Mouse (Mus musculus) erythroblast, embryonic 14.5 days (primary cell): ENCODE results near the gene Kif21a. TPM values are rescaled to one million over a fixed set of nuclear protein-coding genes. Genes with fewer than 3 reads are reported as not detected.

Experiments
- H3K27me3 ChIP-seq: 2 replicates; pipeline ENCODE4 v1.6.1; 2012; ENCODE audit warnings: inconsistent platforms; ENCODE audit not compliant: control insufficient read depth
- H3K36me3 ChIP-seq: 2 replicates; pipeline ENCODE4 v1.6.1; 2012; ENCODE audit warnings: mild to moderate bottlenecking, inconsistent platforms; ENCODE audit not compliant: control insufficient read depth
- H3K4me1 ChIP-seq: 2 replicates; pipeline ENCODE4 v1.6.1; 2012; ENCODE audit warnings: inconsistent platforms; ENCODE audit not compliant: control insufficient read depth
- H3K4me3 ChIP-seq: replicated peaks from 2 replicates; pipeline ENCODE3; 2012; ENCODE audit warnings: moderate library complexity, mild to moderate bottlenecking, inconsistent platforms
- H3K9me3 ChIP-seq: 2 replicates; pipeline ENCODE4 v1.6.1; 2012; ENCODE audit warnings: low read length, inconsistent platforms, mixed read lengths; ENCODE audit not compliant: control insufficient read depth
- GATA1 ChIP-seq: IDR thresholded peaks from 2 replicates; pipeline ENCODE4 v1.6.1; 2012; ENCODE audit warnings: low read length, inconsistent platforms, mixed read lengths
- TAL1 ChIP-seq: IDR thresholded peaks from 3 replicates; pipeline ENCODE4 v1.6.1; 2012; ENCODE audit warnings: low read length, inconsistent platforms, mixed read lengths
- polyA plus RNA-seq: library from polyadenylated mRNA; stranded (reverse); fragments of >175 nt; gene quantifications from 2 replicates; pipeline ENCODE4 v1.2.3, GENCODE M21; 2012

Gene Kif21a
- polyA plus RNA-seq, 1 experiment: 0.01 TPM

GRCm38 (mm10) chr15:91028962-91029361, 20.8 kb downstream of the Kif21a start:
- Histone ChIP-seq H3K27me3 (no peaks in the 10 kb centered on the region), H3K36me3 (no peaks in the 10 kb centered on the region), H3K4me1 (no peaks in the 10 kb centered on the region), H3K4me3 (no peak overlapping the region), H3K9me3 (peaks cover 7% of the 10 kb centered on the region; the same call in 1 of the 2 replicates)
- TF ChIP-seq TAL1: no peak
- no peak for TF ChIP-seq GATA1

- peaks cover 7% of the 10 kb centered on the region; the same call in 1 of the 2 replicates for H3K9me3 ChIP-seq
- no peaks in the 10 kb centered on the region for H3K36me3 ChIP-seq
- TF ChIP-seq GATA1 (no peak), TAL1 (no peak)
- no peaks in the 10 kb centered on the region for H3K27me3 ChIP-seq
- H3K4me1 ChIP-seq: no peaks in the 10 kb centered on the region
- H3K4me3 ChIP-seq: no peak overlapping the region
Measured at GRCm38 (mm10) chr15:91028494-91028893, 21.3 kb downstream of the Kif21a start.

- Histone ChIP-seq H3K27me3 (no peaks in the 10 kb centered on the region), H3K4me1 (no peaks in the 10 kb centered on the region), H3K4me3 (no peak overlapping the region), H3K9me3 (peaks cover 7% of the 10 kb centered on the region; the same call in 1 of the 2 replicates), H3K36me3 (no peaks in the 10 kb centered on the region)
- no peak for TF ChIP-seq GATA1
- TF ChIP-seq TAL1: no peak
Measured at GRCm38 (mm10) chr15:91022276-91022675, 27.5 kb downstream of the Kif21a start.

GRCm38 (mm10) chr15:91018861-91019187, 30.9 kb downstream of the Kif21a start:
- no peaks in the 10 kb centered on the region for H3K4me1 ChIP-seq
- H3K9me3 ChIP-seq: peaks cover 6% of the 10 kb centered on the region; the same call in 1 of the 2 replicates
- H3K27me3 ChIP-seq: no peaks in the 10 kb centered on the region
- H3K4me3 ChIP-seq: no peak overlapping the region
- H3K36me3 ChIP-seq: no peaks in the 10 kb centered on the region
- no peak for TF ChIP-seq TAL1
- TF ChIP-seq GATA1: no peak

GRCm38 (mm10) chr15:91018161-91018860, 31.4 kb downstream of the Kif21a start:
- H3K4me1 ChIP-seq: no peaks in the 10 kb centered on the region
- no peak overlapping the region for H3K4me3 ChIP-seq
- no peaks in the 10 kb centered on the region for H3K27me3 ChIP-seq
- TF ChIP-seq GATA1 (no peak), TAL1 (no peak)
- no peaks in the 10 kb centered on the region for H3K36me3 ChIP-seq
- H3K9me3 ChIP-seq: peaks cover 6% of the 10 kb centered on the region; the same call in 1 of the 2 replicates

- H3K9me3 ChIP-seq: peaks cover 6% of the 10 kb centered on the region; the same call in 1 of the 2 replicates
- H3K27me3 ChIP-seq: no peaks in the 10 kb centered on the region
- no peaks in the 10 kb centered on the region for H3K4me1 ChIP-seq
- TF ChIP-seq GATA1: no peak
- TF ChIP-seq TAL1: no peak
- no peaks in the 10 kb centered on the region for H3K36me3 ChIP-seq
- no peak overlapping the region for H3K4me3 ChIP-seq
Measured at GRCm38 (mm10) chr15:91017261-91018160, 32.2 kb downstream of the Kif21a start.

GRCm38 (mm10) chr15:91016366-91016765, 33.4 kb downstream of the Kif21a start:
- TF ChIP-seq TAL1: no peak
- no peaks in the 10 kb centered on the region for H3K36me3 ChIP-seq
- H3K9me3 ChIP-seq: peaks cover 6% of the 10 kb centered on the region; the same call in 1 of the 2 replicates
- H3K27me3 ChIP-seq: no peaks in the 10 kb centered on the region
- no peak overlapping the region for H3K4me3 ChIP-seq
- no peaks in the 10 kb centered on the region for H3K4me1 ChIP-seq

- no peaks in the 10 kb centered on the region for H3K36me3 ChIP-seq
- H3K4me1 ChIP-seq: no peaks in the 10 kb centered on the region
- no peak overlapping the region for H3K4me3 ChIP-seq
- no peaks in the 10 kb centered on the region for H3K27me3 ChIP-seq
- H3K9me3 ChIP-seq: peaks cover 3% of the 10 kb centered on the region; the same call in 1 of the 2 replicates
- TF ChIP-seq GATA1: no peak
- no peak for TF ChIP-seq TAL1
Measured at GRCm38 (mm10) chr15:91012793-91013580, 36.8 kb downstream of the Kif21a start.
